Mouse (Mus musculus) MEL (cell line): ENCODE measurements around the gene Opcml. TPM values are rescaled to one million over a fixed set of nuclear protein-coding genes. Genes with fewer than 3 reads are reported as not detected.

ENCODE experiments used
- DNase-seq: peaks from one replicate; pipeline ENCODE4 v3.0.0; 2011; ENCODE audit warnings: low read depth, low spot score
- H3K27ac ChIP-seq: 2 replicates; pipeline ENCODE4 v1.5.1; 2012; ENCODE audit warnings: low read depth, mild to moderate bottlenecking, control low read depth, low read length, moderate library complexity; ENCODE audit not compliant: control insufficient read depth
- H3K27me3 ChIP-seq, 2 experiments: fragments of 150-350 bp in 1 of 2; sonication (generic) in 1 of 2; 2 replicates each; pipeline ENCODE4 v1.6.1; 2012; ENCODE audit warnings: low read length in 2 of 2, mild to moderate bottlenecking in 2 of 2, improper control_type of control experiment in 1 of 2, moderate library complexity in 1 of 2; ENCODE audit not compliant: insufficient read depth in 2 of 2, control insufficient read depth in 1 of 2
- H3K36me3 ChIP-seq, 2 experiments: 2 replicates each; pipeline ENCODE4 v1.6.1; 2012 to 2014; ENCODE audit warnings: low read length in 2 of 2, improper control_type of control experiment in 1 of 2, inconsistent platforms in 1 of 2, mild to moderate bottlenecking in 1 of 2; ENCODE audit not compliant: insufficient read depth in 2 of 2, control insufficient read depth in 1 of 2
- H3K4me1 ChIP-seq, 2 experiments: fragments of 150-350 bp in 1 of 2; sonication (generic) in 1 of 2; 2 replicates each; pipeline ENCODE4 v1.6.1; 2012; ENCODE audit warnings: low read length in 2 of 2, improper control_type of control experiment in 1 of 2, mild to moderate bottlenecking in 1 of 2; ENCODE audit not compliant: insufficient read depth in 2 of 2, control insufficient read depth in 1 of 2
- H3K4me3 ChIP-seq, 2 experiments: fragments of 150-350 bp in 1 of 2; sonication (generic) in 1 of 2; 2 replicates each; pipeline ENCODE4 v1.5.1; 2012; ENCODE audit warnings: low read depth in 2 of 2, low read length in 2 of 2, mild to moderate bottlenecking in 2 of 2, moderate library complexity in 2 of 2, control low read depth in 1 of 2, improper control_type of control experiment in 1 of 2; ENCODE audit not compliant: control insufficient read depth in 1 of 2, insufficient read depth in 1 of 2
- H3K79me2 ChIP-seq: 2 replicates; pipeline ENCODE4 v1.6.1; 2012; ENCODE audit warnings: mild to moderate bottlenecking, low read length, moderate library complexity; ENCODE audit not compliant: control insufficient read depth, poor library complexity, insufficient read depth
- H3K9ac ChIP-seq: 2 replicates; pipeline ENCODE4 v1.6.1; 2012; ENCODE audit warnings: low read depth, mild to moderate bottlenecking, control low read depth, low read length, moderate library complexity; ENCODE audit not compliant: control insufficient read depth, poor library complexity, severe bottlenecking
- H3K9me3 ChIP-seq: fragments of 150-350 bp; sonication (generic); replicated peaks from 2 replicates; pipeline ENCODE4 v1.6.1; 2012; ENCODE audit warnings: mild to moderate bottlenecking, low read length, improper control_type of control experiment, moderate library complexity; ENCODE audit not compliant: insufficient read depth
- CHD1 ChIP-seq: IDR thresholded peaks from 2 replicates; pipeline ENCODE4 v1.6.1; 2012; ENCODE audit warnings: low read depth, mild to moderate bottlenecking, inconsistent platforms, low read length, improper control_type of control experiment
- CHD2 ChIP-seq: IDR thresholded peaks from 2 replicates; pipeline ENCODE4 v1.6.1; 2011; ENCODE audit warnings: low read length, improper control_type of control experiment
- GABPA ChIP-seq: IDR thresholded peaks from 2 replicates; pipeline ENCODE4 v1.6.1; 2012; ENCODE audit warnings: low read depth, mild to moderate bottlenecking, inconsistent platforms, low read length, improper control_type of control experiment, moderate library complexity
- JUND ChIP-seq: IDR thresholded peaks from 2 replicates; pipeline ENCODE4 v1.6.1; 2011; ENCODE audit warnings: low read depth, mild to moderate bottlenecking, improper control_type of control experiment, low read length
- KAT2A ChIP-seq: conservative IDR thresholded peaks from 2 replicates; pipeline ENCODE4 v1.6.1; 2012; ENCODE audit warnings: low read depth, low read length, improper control_type of control experiment, inconsistent platforms
- MAFK ChIP-seq: IDR thresholded peaks from 2 replicates; pipeline ENCODE4 v1.6.1; 2011; ENCODE audit warnings: low read depth, mild to moderate bottlenecking, low read length, improper control_type of control experiment, borderline replicate concordance
- MAX ChIP-seq: IDR thresholded peaks from 2 replicates; pipeline ENCODE4 v1.6.1; 2011; ENCODE audit warnings: low read length, improper control_type of control experiment
- MEF2A ChIP-seq: IDR thresholded peaks from 2 replicates; pipeline ENCODE4 v1.6.1; 2014; ENCODE audit warnings: low read depth, mild to moderate bottlenecking, inconsistent platforms, low read length, improper control_type of control experiment; ENCODE audit not compliant: poor library complexity, insufficient replicate concordance, severe bottlenecking; ENCODE audit errors: extremely low read depth
- MXI1 ChIP-seq: IDR thresholded peaks from 2 replicates; pipeline ENCODE4 v1.6.1; 2011; ENCODE audit warnings: mild to moderate bottlenecking, low read depth, low read length, improper control_type of control experiment
- MYB ChIP-seq: IDR thresholded peaks from 2 replicates; pipeline ENCODE4 v1.6.1; 2011; ENCODE audit warnings: mild to moderate bottlenecking, low read depth, low read length, improper control_type of control experiment
- NRF1 ChIP-seq: IDR thresholded peaks from 2 replicates; pipeline ENCODE4 v1.6.1; 2014; ENCODE audit warnings: low read depth, mild to moderate bottlenecking, inconsistent platforms, low read length, improper control_type of control experiment, moderate library complexity; ENCODE audit not compliant: poor library complexity, insufficient read depth, severe bottlenecking
- POLR2AphosphoS2 ChIP-seq: IDR thresholded peaks from 2 replicates; pipeline ENCODE4 v1.6.1; 2011; ENCODE audit warnings: low read length, improper control_type of control experiment
- SIN3A ChIP-seq: IDR thresholded peaks from 2 replicates; pipeline ENCODE4 v1.6.1; 2012; ENCODE audit warnings: low read length, improper control_type of control experiment, inconsistent platforms
- SMC3 ChIP-seq: IDR thresholded peaks from 2 replicates; pipeline ENCODE4 v1.6.1; 2011; ENCODE audit warnings: low read depth, low read length, improper control_type of control experiment
- TBP ChIP-seq: IDR thresholded peaks from 2 replicates; pipeline ENCODE4 v1.8.0; 2011; ENCODE audit warnings: low read depth, low read length, improper control_type of control experiment
- UBTF ChIP-seq: IDR thresholded peaks from 2 replicates; pipeline ENCODE4 v1.6.1; 2012; ENCODE audit warnings: low read depth, mild to moderate bottlenecking, inconsistent platforms, low read length, improper control_type of control experiment, moderate library complexity, borderline replicate concordance; ENCODE audit not compliant: insufficient read depth
- ZMIZ1 ChIP-seq: IDR thresholded peaks from 2 replicates; pipeline ENCODE4 v1.6.1; 2012; ENCODE audit warnings: low read depth, mild to moderate bottlenecking, inconsistent platforms, low read length, improper control_type of control experiment, moderate library complexity
- polyA plus RNA-seq, 2 experiments: library from polyadenylated mRNA; stranded (reverse) in 1 of 2; unstranded in 1 of 2; fragments of >175 nt in 1 of 2; fragments of >200 nt in 1 of 2; gene quantifications; 2 replicates each; pipeline versions ENCODE4 v1.2.1 to v1.2.4; 2012; ENCODE audit warnings: low replicate concordance in 2 of 2, low read depth in 1 of 2; ENCODE audit not compliant: insufficient read length in 2 of 2, insufficient read depth in 1 of 2, missing spikeins in 1 of 2
- total RNA-seq: library from RNA; depleted of rRNA; stranded (reverse); fragments of 300-350 nt; gene quantifications from 2 replicates; pipeline ENCODE4 v1.2.3, GENCODE M21; 2012

Gene Opcml
- total and polyA plus RNA-seq, 3 experiments, result not detected

DNA sequence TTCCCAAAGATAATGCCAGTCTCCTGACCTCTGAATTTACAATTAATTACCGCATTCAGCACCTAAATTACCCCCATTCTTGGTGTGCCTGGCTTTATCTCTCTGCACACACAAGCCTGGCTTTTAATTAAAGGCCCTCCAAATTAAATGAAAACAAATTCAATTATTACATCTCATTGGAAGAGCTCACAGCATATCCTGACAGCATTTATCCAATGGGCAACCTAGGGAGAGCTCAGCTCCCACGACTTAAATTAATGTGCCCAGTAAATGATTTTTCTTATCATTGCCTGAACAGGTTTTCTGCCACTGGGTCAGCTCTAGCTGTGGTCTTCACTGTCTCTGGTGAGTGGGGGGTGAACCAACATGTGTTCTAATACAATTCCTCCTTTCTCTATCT lies 135.1 kb downstream of the Opcml start:
- H3K36me3 ChIP-seq, result no peaks in the 10 kb centered on the region
- no peaks in the 10 kb centered on the region for H3K4me1 ChIP-seq
- H3K27me3 ChIP-seq, result no peaks in the 10 kb centered on the region
- no peaks in the 10 kb centered on the region for H3K9me3 ChIP-seq
- no peak for DNase-seq
- TF ChIP-seq JUND (no peak), SMC3 (no peak), MAX (no peak), TBP (no peak), MEF2A (no peak), SIN3A (no peak), GABPA (no peak), CHD1 (no peak), MAFK (no peak), CHD2 (no peak), NRF1 (no peak), ZMIZ1 (no peak), UBTF (no peak)
- no peak overlapping the region for H3K9ac ChIP-seq
- H3K79me2 ChIP-seq, result no peaks in the 10 kb centered on the region
- H3K4me3 ChIP-seq, result no peak overlapping the region
- no peak overlapping the region for H3K27ac ChIP-seq

DNA sequence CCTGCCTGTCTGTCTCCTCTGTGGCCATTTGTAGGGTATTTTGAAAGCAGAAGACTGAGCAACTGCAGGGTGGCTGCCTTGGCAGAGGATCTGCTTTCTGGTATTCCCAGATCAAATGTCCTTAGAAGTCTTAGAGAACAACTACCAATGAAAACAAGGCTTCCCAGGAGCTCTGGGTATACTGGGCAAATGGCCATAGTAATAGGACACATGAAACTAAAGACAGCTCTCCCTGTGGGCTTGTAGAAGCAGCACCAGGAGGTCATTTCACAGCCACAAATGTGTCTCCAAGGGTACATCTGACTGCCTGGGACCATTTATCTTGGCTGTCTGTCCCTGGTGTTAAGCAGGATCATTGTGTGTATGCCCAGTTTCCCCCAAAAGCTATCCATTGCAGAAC lies 146.7 kb downstream of the Opcml start:
- no peaks in the 10 kb centered on the region for H3K36me3 ChIP-seq
- no peak overlapping the region for H3K4me3 ChIP-seq
- no peaks in the 10 kb centered on the region for H3K27me3 ChIP-seq
- H3K79me2 ChIP-seq, result no peaks in the 10 kb centered on the region
- H3K9ac ChIP-seq, result no peak overlapping the region
- DNase-seq, result no peak
- H3K27ac ChIP-seq, result no peak overlapping the region
- TF ChIP-seq KAT2A, result no peak
- no peak for TF ChIP-seq UBTF
- TF ChIP-seq MEF2A, result no peak
- TF ChIP-seq MYB, result no peak
- TF ChIP-seq POLR2AphosphoS2, result no peak
- no peaks in the 10 kb centered on the region for H3K4me1 ChIP-seq
- H3K9me3 ChIP-seq, result no peaks in the 10 kb centered on the region

DNA sequence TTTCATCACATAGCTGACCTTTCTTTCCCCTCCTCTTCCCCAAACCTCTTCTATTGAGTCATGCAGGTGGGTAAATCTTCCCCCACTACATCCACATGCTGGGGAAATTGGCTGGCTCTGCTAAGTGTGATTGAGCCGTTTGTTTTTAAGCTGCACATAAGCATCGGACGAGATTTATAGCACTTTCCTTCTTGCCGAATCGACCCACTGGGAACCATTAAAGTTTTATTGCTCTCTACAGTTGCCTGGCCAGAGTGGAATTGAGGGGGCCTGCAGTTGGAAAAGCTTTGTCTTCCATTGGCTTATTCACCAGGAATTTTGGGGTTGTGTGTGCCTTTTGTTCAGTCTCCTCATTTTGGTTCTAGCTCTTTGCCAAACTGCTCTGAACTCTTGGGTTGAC lies 147.1 kb downstream of the Opcml start:
- Histone ChIP-seq H3K4me1 (no peaks in the 10 kb centered on the region), H3K79me2 (no peaks in the 10 kb centered on the region), H3K9ac (no peak overlapping the region), H3K9me3 (no peaks in the 10 kb centered on the region), H3K27ac (no peak overlapping the region), H3K36me3 (no peaks in the 10 kb centered on the region), H3K4me3 (no peak overlapping the region), H3K27me3 (no peaks in the 10 kb centered on the region)
- no peak for TF ChIP-seq MXI1
- no peak for DNase-seq
